In genomic region chr8:89043371-89043841, GRCm38 (mm10) we compare ENCODE assay signal across 8 mouse cellular contexts. TPM values are rescaled to one million over a fixed set of nuclear protein-coding genes. Genes with fewer than 3 reads are reported as not detected.
A peak's percentile ranks its signal among the peaks of the same experiment; 100 is the strongest.
DNase-seq lines count a peak whose midpoint lies in the region; ATAC-seq and TF ChIP-seq lines count a peak whose summit lies in the region.

No protein-coding gene starts in this region.

- peak; percentile 34 for DNase-seq in gastrocnemius, adult 2 months
- DNase-seq in gastrocnemius, adult 8-10 months (ENCODE audit: low spot score in 2 of 2) = no peak
- DNase-seq in heart, postnatal 14 days = peak; percentile 51 to 59
- peak; percentile 87 to 91 for DNase-seq in kidney, postnatal 4 days
- DNase-seq in liver, embryonic 14.5 days (ENCODE audit: low read depth in 3 of 3, low spot score in 3 of 3) = no peak
- peak; percentile 66 for DNase-seq in right cerebral cortex, postnatal 4 days
- DNase-seq in thymus, postnatal 14 days = no peak

- no peaks in the 10 kb centered on the region for H3K9me3 ChIP-seq in embryonic facial prominence, embryonic 13.5 days
- no peaks in the 10 kb centered on the region for H3K9me3 ChIP-seq in liver, embryonic 14.5 days (ENCODE audit: control insufficient read depth, low read length)

- peak; percentile 70; the same call in 1 of the 2 replicates for ATAC-seq in embryonic facial prominence, embryonic 13.5 days (ENCODE audit: insufficient number of reproducible peaks, insufficient read depth, low FRiP score, low TSS enrichment, low read depth)
- peak; percentile 62 for ATAC-seq in liver, embryonic 14.5 days (ENCODE audit: insufficient read depth)

- under 1% methylated on average over 31 of the region's 32 CpGs for WGBS in embryonic facial prominence, embryonic 13.5 days
- WGBS in liver, embryonic 14.5 days (ENCODE audit: insufficient replicate concordance) = 0% methylated on average over 31 of the region's 32 CpGs

- H3K4me2 ChIP-seq in embryonic facial prominence, embryonic 13.5 days = peak overlapping the region; percentile 94
- H3K4me2 ChIP-seq in liver, embryonic 14.5 days (ENCODE audit: low read depth) = peak overlapping the region; percentile 49

- peak overlapping the region; percentile 74 for H3K4me3 ChIP-seq in gastrocnemius, adult 2 months
- peak overlapping the region; percentile 57 for H3K4me3 ChIP-seq in embryonic facial prominence, embryonic 13.5 days
- H3K4me3 ChIP-seq in liver, embryonic 14.5 days (ENCODE audit: insufficient read depth in 1 of 2, low read depth in 2 of 2, low read length in 2 of 2) = peak overlapping the region; percentile 40 to 42

- H3K27me3 ChIP-seq in embryonic facial prominence, embryonic 13.5 days = peaks cover 95% of the 10 kb centered on the region
- peaks cover 89% of the 10 kb centered on the region for H3K27me3 ChIP-seq in liver, embryonic 14.5 days (ENCODE audit: control insufficient read depth, insufficient read depth, low read length)

- H3K9ac ChIP-seq in embryonic facial prominence, embryonic 13.5 days = peak overlapping the region; percentile 73
- no peak overlapping the region for H3K9ac ChIP-seq in liver, embryonic 14.5 days (replicated peaks)

- intact Hi-C loops in gastrocnemius, adult 2 months (cut with DNase I) = no loop called here
- intact Hi-C loops in heart, postnatal 14 days (cut with DNase I) = no loop called here

- no peak for TF ChIP-seq CTCF in gastrocnemius, adult 2 months (IDR thresholded peaks at IDR 0.05)
- TF ChIP-seq CTCF in liver, embryonic 14.5 days (IDR thresholded peaks at IDR 0.05; ENCODE audit: low read depth) = no peak

- TF ChIP-seq EP300 in liver, embryonic 14.5 days (IDR thresholded peaks at IDR 0.05; ENCODE audit: low read depth) = no peak

- no peak overlapping the region for H3K27ac ChIP-seq in gastrocnemius, adult 2 months
- H3K27ac ChIP-seq in embryonic facial prominence, embryonic 13.5 days = peak overlapping the region; percentile 66; the same call in 1 of the 2 replicates
- H3K27ac ChIP-seq in liver, embryonic 14.5 days = no peak overlapping the region

- H3K4me1 ChIP-seq in embryonic facial prominence, embryonic 13.5 days = peaks cover 54% of the 10 kb centered on the region
- H3K4me1 ChIP-seq in liver, embryonic 14.5 days (replicated peaks; ENCODE audit: control insufficient read depth in 2 of 2, insufficient read depth in 2 of 2, low read length in 1 of 2) = no peaks in the 10 kb centered on the region

- no peaks in the 10 kb centered on the region for H3K36me3 ChIP-seq in embryonic facial prominence, embryonic 13.5 days
- no peaks in the 10 kb centered on the region for H3K36me3 ChIP-seq in liver, embryonic 14.5 days (replicated peaks; ENCODE audit: control insufficient read depth, insufficient read depth, low read depth)

RNA-seq across cellular contexts. Expression of gene Sall1, which starts 0.6 kb away (rescaled TPM):
- not detected for total RNA-seq in gastrocnemius, adult 2 months (2021)
- not detected for total RNA-seq in gastrocnemius, adult 8-10 months (2022)
- polyA plus RNA-seq in embryonic facial prominence, embryonic 13.5 days (2015; fragmentation: Nextera tagmentation; extraction: Ambion mirVana) = 0.84 and 1.1 TPM in 2 replicates
- 1 to 10 TPM; 1.0 to 1.8 TPM for total RNA-seq in heart, postnatal 14 days (2021)
- polyA plus RNA-seq in liver, embryonic 14.5 days (2012; rRNA removed) = 1.6 and 1.7 TPM in 2 replicates
- 1.0 and 1.1 TPM in 2 replicates for polyA plus RNA-seq in liver, embryonic 14.5 days (2014; fragmentation: Nextera tagmentation; extraction: Ambion mirVana)

Comparison
In these comparisons a context has a peak if more than half of its experiments do, and no peak if none do; other contexts are left out.
1. DNase-seq: peak in gastrocnemius, adult 2 months (single experiment), heart, postnatal 14 days (2 of 2), kidney, postnatal 4 days (2 of 2) and right cerebral cortex, postnatal 4 days (single experiment); none in gastrocnemius, adult 8-10 months (0 of 2), liver, embryonic 14.5 days (0 of 3) and thymus, postnatal 14 days (single experiment).
2. Peak in every context shown above with its lines, with median percentiles within 50 percentile points of each other: H3K4me3 ChIP-seq.